Mouse (Mus musculus) kidney, postnatal 14 days (tissue): ENCODE measurements around the gene Ppp2r5e.

ENCODE experiments used
- DNase-seq: peaks from one replicate; pipeline ENCODE4 v3.0.0; 2022; ENCODE audit warnings: mixed read lengths

Gene Ppp2r5e

GRCm38 (mm10) chr12:75572271-75572670 lies 23.8 kb downstream of the Ppp2r5e start:
- DNase-seq = peak; percentile 46

- no peak for DNase-seq
These were observed 25.9 kb downstream of the Ppp2r5e start for GRCm38 (mm10) chr12:75570138-75570537.

- DNase-seq = peak; percentile 45
These were observed 28.3 kb downstream of the Ppp2r5e start for GRCm38 (mm10) chr12:75567745-75568144.

GRCm38 (mm10) chr12:75565756-75566155 lies 30.3 kb downstream of the Ppp2r5e start:
- DNase-seq = no peak

GRCm38 (mm10) chr12:75564498-75564897 lies 31.5 kb downstream of the Ppp2r5e start:
- DNase-seq = no peak

- no peak for DNase-seq
These were observed 32.9 kb downstream of the Ppp2r5e start for GRCm38 (mm10) chr12:75562996-75563618.

- no peak for DNase-seq
These were observed 35.2 kb downstream of the Ppp2r5e start for GRCm38 (mm10) chr12:75560681-75561387.

- DNase-seq = no peak
These were observed 36.8 kb downstream of the Ppp2r5e start for GRCm38 (mm10) chr12:75559196-75559595.

GRCm38 (mm10) chr12:75557813-75558212 lies 38.2 kb downstream of the Ppp2r5e start:
- DNase-seq = peak; percentile 61

GRCm38 (mm10) chr12:75555032-75555431 lies 41.0 kb downstream of the Ppp2r5e start:
- DNase-seq = no peak

- no peak for DNase-seq
These were observed 43.7 kb downstream of the Ppp2r5e start for GRCm38 (mm10) chr12:75552296-75552695.

- no peak for DNase-seq
These were observed 44.4 kb downstream of the Ppp2r5e start for GRCm38 (mm10) chr12:75551671-75552070.

GRCm38 (mm10) chr12:75548999-75549398 lies 47.0 kb downstream of the Ppp2r5e start:
- DNase-seq = no peak

- no peak for DNase-seq
These were observed 48.9 kb downstream of the Ppp2r5e start for GRCm38 (mm10) chr12:75547174-75547573.

- no peak for DNase-seq
These were observed 49.8 kb downstream of the Ppp2r5e start for GRCm38 (mm10) chr12:75546241-75546640.

GRCm38 (mm10) chr12:75545431-75545925 lies 50.6 kb downstream of the Ppp2r5e start:
- DNase-seq = no peak

GRCm38 (mm10) chr12:75544666-75545065 lies 51.4 kb downstream of the Ppp2r5e start:
- DNase-seq = no peak

GRCm38 (mm10) chr12:75544259-75544658 lies 51.8 kb downstream of the Ppp2r5e start:
- no peak for DNase-seq

- DNase-seq = no peak
These were observed 52.7 kb downstream of the Ppp2r5e start for GRCm38 (mm10) chr12:75543346-75543745.

GRCm38 (mm10) chr12:75540621-75541171 lies 55.3 kb downstream of the Ppp2r5e start:
- DNase-seq = no peak

GRCm38 (mm10) chr12:75539228-75539627 lies 56.8 kb downstream of the Ppp2r5e start:
- DNase-seq = no peak

GRCm38 (mm10) chr12:75537673-75538423 lies 58.2 kb downstream of the Ppp2r5e start:
- no peak for DNase-seq

- no peak for DNase-seq
These were observed 58.9 kb downstream of the Ppp2r5e start for GRCm38 (mm10) chr12:75537019-75537672.
